7 mouse cellular contexts compared by ENCODE assay signal in the genomic region with DNA sequence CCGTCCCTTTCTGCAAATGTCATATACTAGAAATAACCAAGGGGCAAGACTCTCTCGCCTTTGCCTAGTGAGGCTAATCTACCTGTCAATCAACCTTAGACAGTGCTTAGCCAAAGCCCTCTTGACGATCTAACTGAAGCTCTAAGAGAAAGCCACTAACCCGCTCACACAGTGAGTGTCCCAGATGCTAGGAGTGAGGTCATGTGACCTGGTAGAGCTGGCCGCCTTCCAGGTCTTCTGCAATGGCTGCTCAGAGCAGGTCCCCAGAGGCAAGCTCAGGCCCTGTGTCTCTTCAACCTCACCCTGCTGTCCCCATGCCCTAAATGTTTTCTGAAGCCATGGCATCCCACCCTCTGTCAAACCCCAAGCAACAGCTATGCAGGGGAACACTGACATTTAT. TPM values are rescaled to one million over a fixed set of nuclear protein-coding genes. Genes with fewer than 3 reads are reported as not detected.
A peak's percentile ranks its signal among the peaks of the same experiment; 100 is the strongest.
DNase-seq lines count a peak whose midpoint lies in the region; ATAC-seq and TF ChIP-seq lines count a peak whose summit lies in the region.

No protein-coding gene starts in this region.

- TF ChIP-seq CTCF in CH12.LX (conservative IDR thresholded peaks at IDR 0.05 in 1 of 2, IDR thresholded peaks at IDR 0.05 in 1 of 2; ENCODE audit: low read depth in 2 of 2, low read length in 2 of 2), result no peak

- in situ Hi-C loops in CH12.LX (cut with MboI; ENCODE audit: low pct_ligation_motif_present, low pct_unique_long_range_greater_than_20kb, low sequenced_read_pairs), result no loop called here

- no peak overlapping the region for H3K27ac ChIP-seq in CH12.LX (ENCODE audit: insufficient read depth, low read depth)
- H3K27ac ChIP-seq in forebrain, embryonic 14.5 days (ENCODE audit: low read depth, low read length), result peak overlapping the region; percentile 10; the same call in 1 of the 2 replicates

- no peak for TF ChIP-seq RAD21 in CH12.LX (IDR thresholded peaks at IDR 0.05; ENCODE audit: low read depth, low read length)

- H3K79me2 ChIP-seq in CH12.LX (replicated peaks; ENCODE audit: control insufficient read depth, extremely low read depth, insufficient read depth, poor library complexity, severe bottlenecking), result peaks cover 74% of the 10 kb centered on the region

- ATAC-seq in forebrain, embryonic 14.5 days, result peak; percentile 74
- peak; percentile 49 for ATAC-seq in megakaryocyte-erythroid progenitor cell, adult 5-6 weeks (replicated peaks; ENCODE audit: low FRiP score, low TSS enrichment, poor library complexity, severe bottlenecking)

- no peak for DNase-seq in CH12.LX (ENCODE audit: extremely low read depth)
- DNase-seq in Muller cell, postnatal 12 days (ENCODE audit: inconsistent ontology term), result peak; percentile 39
- peak; percentile 75 for DNase-seq in forebrain, embryonic 14.5 days (ENCODE audit: low spot score)
- DNase-seq in heart, postnatal 14 days, result peak; percentile 85 to 88
- peak; percentile 90 to 94 for DNase-seq in kidney, postnatal 36 days
- DNase-seq in thymus, postnatal 36 days, result peak; percentile 22 to 43

- H3K4me3 ChIP-seq in CH12.LX (replicated peaks in 1 of 3; ENCODE audit: low read depth in 2 of 3, low read length in 2 of 3, poor library complexity in 1 of 3), result no peak overlapping the region
- no peak overlapping the region for H3K4me3 ChIP-seq in forebrain, embryonic 14.5 days (ENCODE audit: low read depth, low read length)

- 27% methylated on average over 5 of the region's 5 CpGs for WGBS in forebrain, embryonic 14.5 days

- peaks cover 15 to 17% of the 10 kb centered on the region in 2 experiments for H3K4me1 ChIP-seq in CH12.LX (ENCODE audit: control insufficient read depth in 1 of 2, insufficient read depth in 2 of 2)
- H3K4me1 ChIP-seq in forebrain, embryonic 14.5 days (ENCODE audit: control insufficient read depth, insufficient read depth, low read length), result peaks cover 12% of the 10 kb centered on the region

- H3K4me2 ChIP-seq in CH12.LX (ENCODE audit: insufficient read depth, low read depth, poor library complexity, severe bottlenecking), result no peak overlapping the region
- no peak overlapping the region for H3K4me2 ChIP-seq in forebrain, embryonic 14.5 days (ENCODE audit: low read length)

- no peak overlapping the region for H3K9ac ChIP-seq in CH12.LX (ENCODE audit: insufficient read depth, low read depth)
- H3K9ac ChIP-seq in forebrain, embryonic 14.5 days (ENCODE audit: low read length), result no peak overlapping the region; the same call in 1 of the 2 replicates

- no peaks in the 10 kb centered on the region for H3K27me3 ChIP-seq in CH12.LX (replicated peaks)
- H3K27me3 ChIP-seq in forebrain, embryonic 14.5 days (replicated peaks; ENCODE audit: control insufficient read depth, insufficient read depth, low read length), result no peaks in the 10 kb centered on the region

- intact Hi-C loops in heart, postnatal 14 days (cut with DNase I), result no loop called here

- TF ChIP-seq POLR2A in CH12.LX (IDR thresholded peaks at IDR 0.05; ENCODE audit: low read depth, low read length), result no peak

- H3K9me3 ChIP-seq in CH12.LX (replicated peaks; ENCODE audit: low read length), result no peaks in the 10 kb centered on the region
- no peaks in the 10 kb centered on the region for H3K9me3 ChIP-seq in forebrain, embryonic 14.5 days (replicated peaks; ENCODE audit: control insufficient read depth, low read length)

- no peak for TF ChIP-seq EP300 in CH12.LX (IDR thresholded peaks at IDR 0.05; ENCODE audit: low read length)

- dilution Hi-C loops in CH12.LX (cut with MboI; ENCODE audit: extremely low pct_ligation_motif_present, extremely low pct_unique_long_range_greater_than_20kb, low sequenced_read_pairs), result no loop called here

- peaks cover 84 to 99% of the 10 kb centered on the region in 2 experiments for H3K36me3 ChIP-seq in CH12.LX (replicated peaks in 1 of 2; ENCODE audit: control insufficient read depth in 1 of 2, insufficient read depth in 1 of 2, low read length in 1 of 2)
- peaks cover 64% of the 10 kb centered on the region for H3K36me3 ChIP-seq in forebrain, embryonic 14.5 days (ENCODE audit: control insufficient read depth, insufficient read depth, low read length)

TF ChIP-seq in CH12.LX, 34 proteins besides CTCF, POLR2A, EP300 and RAD21:
- TF ChIP-seq GABPA (IDR thresholded peaks at IDR 0.05; ENCODE audit: insufficient replicate concordance, low read depth, low read length) (no peak), E2F4 (IDR thresholded peaks at IDR 0.05; ENCODE audit: insufficient replicate concordance, low read depth, low read length) (no peak), HCFC1 (IDR thresholded peaks at IDR 0.05; ENCODE audit: low read depth, low read length) (no peak), USF1 (IDR thresholded peaks at IDR 0.05; ENCODE audit: low read depth, low read length) (peak; percentile 44; the same call in 1 of the 2 replicates), CHD2 (IDR thresholded peaks at IDR 0.05; ENCODE audit: low read length) (no peak)

RNA-seq across cellular contexts. Expression of a gene that starts 49.7 kb away (rescaled TPM):
- total RNA-seq in CH12.LX (2012; rRNA removed) (34.0 and 35.1 TPM in 2 replicates), CH12.LX (2014; rRNA removed) (29.5 and 33.6 TPM in 2 replicates)
- 76.1 and 84.5 TPM in 2 replicates for polyA plus RNA-seq in CH12.LX (2012; ENCODE audit: insufficient read length, low read depth)
- polyA plus RNA-seq in forebrain, embryonic 14.5 days (2014; fragmentation: Nextera tagmentation; extraction: Ambion mirVana), result 43.3 and 58.0 TPM in 2 replicates
- 10 to 100 TPM; 52.0 to 52.5 TPM for total RNA-seq in heart, postnatal 14 days (2021)
- 70.9 and 80.1 TPM in 2 replicates for total RNA-seq in megakaryocyte-erythroid progenitor cell, adult 5-6 weeks (2014; fragmentation: Nextera tagmentation)
- 27.2 and 42.9 TPM in 2 replicates for total RNA-seq in megakaryocyte-erythroid progenitor cell, adult 5-6 weeks (2017)
